In genomic region chr11:85941785-85942570, GRCm38 (mm10) we compare ENCODE assay signal across 9 mouse cellular contexts. TPM values are rescaled to one million over a fixed set of nuclear protein-coding genes. Genes with fewer than 3 reads are reported as not detected.
DNase-seq lines count a peak whose midpoint lies in the region; ATAC-seq lines count a peak whose summit lies in the region.
"Had no signal": no experiment of that assay in that cellular context is flagged by ENCODE, and none has a peak within 500 bp of the region (broad histone marks: within the 10 kb centered on the region; RNA-seq: fewer than 3 reads in every experiment).

No protein-coding gene starts in this region.

- no peak overlapping the region for H3K9ac ChIP-seq in liver, embryonic 11.5 days (ENCODE audit: low read depth, low read length)
- H3K9ac ChIP-seq in embryonic facial prominence, embryonic 11.5 days (replicated peaks; ENCODE audit: low read length) = no peak overlapping the region; the same call in 1 of the 2 replicates
- no peak overlapping the region for H3K9ac ChIP-seq in heart, embryonic 16.5 days (ENCODE audit: low read length)
- H3K9ac ChIP-seq in stomach, embryonic 14.5 days (replicated peaks; ENCODE audit: low read depth, low read length) = no peak overlapping the region

- WGBS in liver, embryonic 11.5 days = 42% methylated on average over 7 of the region's 7 CpGs
- WGBS in embryonic facial prominence, embryonic 11.5 days = 29% methylated on average over 7 of the region's 7 CpGs
- WGBS in heart, embryonic 16.5 days = 32% methylated on average over 7 of the region's 7 CpGs
- WGBS in stomach, embryonic 14.5 days = 34% methylated on average over 7 of the region's 7 CpGs

- no peaks in the 10 kb centered on the region for H3K9me3 ChIP-seq in liver, embryonic 11.5 days (ENCODE audit: control insufficient read depth, low read length)
- no peaks in the 10 kb centered on the region for H3K9me3 ChIP-seq in embryonic facial prominence, embryonic 11.5 days (replicated peaks; ENCODE audit: control insufficient read depth, low read length)
- H3K9me3 ChIP-seq in heart, embryonic 16.5 days (replicated peaks; ENCODE audit: control insufficient read depth, low read length) = no peaks in the 10 kb centered on the region
- H3K9me3 ChIP-seq in stomach, embryonic 14.5 days (ENCODE audit: control insufficient read depth, low read depth, low read length) = no peaks in the 10 kb centered on the region

- H3K4me2 ChIP-seq in liver, embryonic 11.5 days = no peak overlapping the region
- no peak overlapping the region for H3K4me2 ChIP-seq in embryonic facial prominence, embryonic 11.5 days (ENCODE audit: low read depth, low read length)
- no peak overlapping the region for H3K4me2 ChIP-seq in heart, embryonic 16.5 days (ENCODE audit: low read depth, low read length)
- H3K4me2 ChIP-seq in stomach, embryonic 14.5 days (replicated peaks; ENCODE audit: low read depth, low read length) = no peak overlapping the region

- no peak for ATAC-seq in liver, embryonic 11.5 days (replicated peaks; ENCODE audit: low FRiP score)
- ATAC-seq in embryonic facial prominence, embryonic 11.5 days (replicated peaks; ENCODE audit: insufficient number of reproducible peaks, low FRiP score, low TSS enrichment, low read depth) = peak; percentile 82; the same call in 1 of the 2 replicates
- ATAC-seq in heart, embryonic 16.5 days (replicated peaks; ENCODE audit: extremely low read depth, insufficient read depth, low FRiP score) = no peak
- ATAC-seq in stomach, embryonic 14.5 days (ENCODE audit: insufficient number of reproducible peaks, insufficient read depth, low FRiP score, low read depth) = no peak
- ATAC-seq: activated CD4-positive, CD25-positive, alpha-beta regulatory T cell, adult 4 months; forebrain, embryonic 14.5 days had no signal

- peaks cover 3% of the 10 kb centered on the region; the same call in 1 of the 2 replicates for H3K27me3 ChIP-seq in liver, embryonic 11.5 days (replicated peaks; ENCODE audit: control insufficient read depth, insufficient read depth, low read length)
- no peaks in the 10 kb centered on the region for H3K27me3 ChIP-seq in embryonic facial prominence, embryonic 11.5 days (ENCODE audit: control insufficient read depth, insufficient read depth, low read length)
- H3K27me3 ChIP-seq in heart, embryonic 16.5 days (ENCODE audit: control insufficient read depth, insufficient read depth, low read length) = no peaks in the 10 kb centered on the region
- no peaks in the 10 kb centered on the region for H3K27me3 ChIP-seq in stomach, embryonic 14.5 days (ENCODE audit: control insufficient read depth, insufficient read depth, low read length)

- peak; percentile 22 for DNase-seq in liver
- DNase-seq in liver, embryonic 11.5 days (ENCODE audit: low spot score) = no peak
- peak; percentile 70 for DNase-seq in embryonic facial prominence, embryonic 11.5 days (ENCODE audit: low spot score)
- DNase-seq in thymus, postnatal 25 days = no peak
- DNase-seq in thymus, postnatal 0 days (ENCODE audit: low spot score) = no peak

- H3K4me3 ChIP-seq in liver, embryonic 11.5 days (ENCODE audit: low read depth, low read length) = no peak overlapping the region
- H3K4me3 ChIP-seq in embryonic facial prominence, embryonic 11.5 days (ENCODE audit: low read depth, low read length) = no peak overlapping the region
- no peak overlapping the region for H3K4me3 ChIP-seq in heart, embryonic 16.5 days (ENCODE audit: low read length)
- H3K4me3 ChIP-seq in stomach, embryonic 14.5 days (ENCODE audit: low read depth, low read length) = no peak overlapping the region

- no peaks in the 10 kb centered on the region for H3K4me1 ChIP-seq in liver, embryonic 11.5 days (replicated peaks; ENCODE audit: control insufficient read depth, insufficient read depth, low read length)
- H3K4me1 ChIP-seq in embryonic facial prominence, embryonic 11.5 days (ENCODE audit: control insufficient read depth, insufficient read depth, low read length) = 0 out of 2 replicates have a peak, but pooled peaks cover 3% of the 10 kb centered on the region
- H3K4me1 ChIP-seq in heart, embryonic 16.5 days (ENCODE audit: control insufficient read depth, insufficient read depth, low read length) = no peaks in the 10 kb centered on the region
- no peaks in the 10 kb centered on the region; the same call in 1 of the 2 replicates for H3K4me1 ChIP-seq in stomach, embryonic 14.5 days (ENCODE audit: control insufficient read depth, insufficient read depth, low read length)

- H3K27ac ChIP-seq in liver, embryonic 11.5 days (ENCODE audit: low read depth, low read length) = no peak overlapping the region
- peak overlapping the region; percentile 37 for H3K27ac ChIP-seq in embryonic facial prominence, embryonic 11.5 days (replicated peaks; ENCODE audit: low read depth, low read length)
- H3K27ac ChIP-seq in heart, embryonic 16.5 days (ENCODE audit: low read length) = peak overlapping the region; percentile 48
- H3K27ac ChIP-seq in stomach, embryonic 14.5 days (ENCODE audit: low read length) = peak overlapping the region; percentile 64

- no peaks in the 10 kb centered on the region for H3K36me3 ChIP-seq in liver, embryonic 11.5 days (ENCODE audit: control insufficient read depth, insufficient read depth, low read length)
- no peaks in the 10 kb centered on the region for H3K36me3 ChIP-seq in embryonic facial prominence, embryonic 11.5 days (replicated peaks; ENCODE audit: control insufficient read depth, insufficient read depth, low read depth, low read length)
- H3K36me3 ChIP-seq in heart, embryonic 16.5 days (ENCODE audit: control insufficient read depth, insufficient read depth) = no peaks in the 10 kb centered on the region
- H3K36me3 ChIP-seq in stomach, embryonic 14.5 days (ENCODE audit: control insufficient read depth, insufficient read depth, low read length) = no peaks in the 10 kb centered on the region

RNA-seq across cellular contexts. Expression of gene Tbx4, which starts 55.8 kb away (rescaled TPM):
- 0.79 and 0.86 TPM in 2 replicates for polyA plus RNA-seq in liver, embryonic 11.5 days (2014; fragmentation: Nextera tagmentation; extraction: Ambion mirVana)
- polyA plus RNA-seq in embryonic facial prominence, embryonic 11.5 days (2014; fragmentation: Nextera tagmentation; extraction: Ambion mirVana) = 0.65 and 1.5 TPM in 2 replicates
- 0.72 and 5.0 TPM in 2 replicates for polyA plus RNA-seq in heart, embryonic 16.5 days (2015; fragmentation: Nextera tagmentation; extraction: Ambion mirVana)
- not detected in 2 replicates for polyA plus RNA-seq in stomach, embryonic 14.5 days (2014; fragmentation: Nextera tagmentation; extraction: Ambion mirVana)
- 0.04 TPM in 1 of 2 replicates, not detected in the other for polyA plus RNA-seq in thymus, postnatal 0 days (2015; fragmentation: Nextera tagmentation; extraction: Ambion mirVana)
- polyA plus RNA-seq: activated CD4-positive, CD25-positive, alpha-beta regulatory T cell, adult 4 months had no signal

Comparison
In these comparisons a context has a peak if more than half of its experiments do, and no peak if none do; other contexts are left out.
1. DNase-seq: peak in liver (single experiment) and embryonic facial prominence, embryonic 11.5 days (single experiment); none in liver, embryonic 11.5 days (single experiment), thymus, postnatal 25 days (single experiment) and thymus, postnatal 0 days (single experiment).